Mouse (Mus musculus) ES-E14 (cell line): ENCODE results near the gene Kpnb1.

ENCODE experiments used
- ZC3H11A ChIP-seq: IDR thresholded peaks from 2 replicates; pipeline ENCODE4 v1.6.1; 2012; ENCODE audit warnings: low read depth, mild to moderate bottlenecking, inconsistent platforms, low read length, borderline replicate concordance
- ZNF384 ChIP-seq: IDR thresholded peaks from 2 replicates; pipeline ENCODE4 v1.6.1; 2012; ENCODE audit warnings: low read depth, low read length, inconsistent platforms

DNA sequence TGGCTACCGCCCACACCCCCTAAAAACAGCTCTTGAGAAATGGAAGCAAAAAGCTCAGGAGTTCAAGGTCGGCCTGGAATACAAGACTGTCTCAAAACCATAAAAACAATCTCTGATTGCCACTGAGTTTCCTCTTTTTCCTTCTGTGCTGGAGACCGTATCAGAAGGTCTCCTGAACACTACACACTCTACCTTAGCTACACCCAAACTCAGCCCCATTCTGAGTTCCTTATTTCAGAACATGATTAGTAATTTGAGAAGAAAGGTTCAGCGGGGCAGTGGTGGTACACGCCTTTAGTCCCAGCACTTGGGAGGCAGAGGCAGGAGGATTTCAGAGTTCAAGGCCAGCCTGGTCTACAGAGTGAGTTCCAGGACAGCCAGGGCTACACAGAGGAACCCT, 6.6 kb downstream of the Kpnb1 start:
- TF ChIP-seq ZNF384 (no peak), ZC3H11A (no peak)
